Mouse (Mus musculus): ENCODE measurements around the gene Zfp827. TPM values are rescaled to one million over a fixed set of nuclear protein-coding genes. Genes with fewer than 3 reads are reported as not detected.

Zfp827 gene
- polyA plus RNA-seq, 1 experiment from 2014 or later, result 13.0 TPM

DNA sequence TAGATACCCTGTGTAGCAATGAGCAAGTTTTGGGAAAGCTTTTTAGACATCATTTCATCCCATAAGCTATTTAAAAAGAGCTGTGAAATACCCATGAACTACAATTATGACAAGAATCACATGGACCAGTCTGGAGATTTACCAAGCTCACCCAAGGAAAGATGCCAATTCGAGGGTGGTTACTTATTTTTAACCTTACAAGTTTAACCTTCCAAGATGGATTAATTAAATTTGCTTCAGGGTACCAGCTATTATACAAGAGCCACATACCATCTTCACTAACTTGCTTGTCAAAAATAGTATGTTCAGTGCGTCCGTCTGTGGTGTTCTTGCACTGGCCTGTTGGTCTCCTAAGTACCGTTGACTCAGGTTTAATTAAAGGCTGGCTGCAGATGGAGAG is 123.4 kb downstream of the Zfp827 start:
- Histone ChIP-seq H3K27me3 (no peaks in the 10 kb centered on the region), H3K4me3 (no peak overlapping the region), H3K4me1 (no peaks in the 10 kb centered on the region), H3K4me2 (replicated peaks) (no peak overlapping the region), H3K27ac (replicated peaks) (no peak overlapping the region), H3K9me3 (no peaks in the 10 kb centered on the region), H3K36me3 (peaks cover 40% of the 10 kb centered on the region), H3K9ac (replicated peaks) (no peak overlapping the region)
- 89% methylated on average over 4 of the region's 4 CpGs for WGBS
- no peak for ATAC-seq (ENCODE audit: low FRiP score, low read depth)

DNA sequence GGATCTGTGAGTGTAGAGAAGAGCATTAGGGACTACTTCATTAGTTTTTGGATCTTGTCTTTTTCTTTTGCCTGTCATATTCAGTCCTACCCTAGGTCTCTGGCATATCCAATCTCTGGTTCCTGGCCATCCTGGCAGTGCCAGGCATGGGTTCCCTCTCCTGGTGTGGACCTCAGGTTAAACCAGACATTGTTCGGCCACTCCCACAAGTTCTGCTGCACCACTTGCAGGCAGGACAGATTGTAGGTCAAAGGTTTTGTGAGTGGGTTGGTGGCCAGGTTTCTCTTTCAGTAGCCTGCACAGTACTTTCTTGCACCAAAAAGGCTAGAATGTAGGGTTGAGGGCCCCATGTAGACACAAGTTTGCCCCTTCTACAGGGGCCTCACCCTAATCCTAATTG is 125.0 kb downstream of the Zfp827 start:
- no peak overlapping the region for H3K9ac ChIP-seq (replicated peaks)
- H3K27me3 ChIP-seq, result no peaks in the 10 kb centered on the region
- no peaks in the 10 kb centered on the region for H3K4me1 ChIP-seq
- no peak overlapping the region for H3K27ac ChIP-seq (replicated peaks)
- H3K36me3 ChIP-seq, result peaks cover 37% of the 10 kb centered on the region
- H3K4me2 ChIP-seq (replicated peaks), result no peak overlapping the region
- no peaks in the 10 kb centered on the region for H3K9me3 ChIP-seq
- ATAC-seq (ENCODE audit: low FRiP score, low read depth), result no peak
- WGBS, result 100% methylated on average over 1 of the region's 1 CpGs
- H3K4me3 ChIP-seq, result no peak overlapping the region

DNA sequence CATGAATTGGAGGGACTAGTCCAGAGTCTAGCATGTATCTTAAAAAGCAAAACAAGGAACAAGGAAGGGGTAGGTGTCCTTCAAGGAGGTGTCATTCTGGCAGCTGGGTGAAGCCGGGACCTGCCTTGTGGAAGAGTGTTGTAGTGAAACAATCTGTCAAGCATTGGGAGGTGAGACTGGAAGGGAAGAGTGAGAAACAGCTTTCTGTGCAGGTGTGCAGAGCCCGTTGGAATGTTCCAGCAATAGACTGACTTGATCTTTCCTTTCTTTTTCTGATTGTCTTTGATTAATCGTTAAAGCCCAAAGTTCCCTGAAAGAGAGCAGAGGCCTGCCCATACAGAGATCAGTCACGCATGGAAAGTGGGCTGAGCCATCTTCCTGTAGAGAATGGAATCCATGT is 125.4 kb downstream of the Zfp827 start:
- no peaks in the 10 kb centered on the region for H3K27me3 ChIP-seq
- H3K4me3 ChIP-seq, result no peak overlapping the region
- H3K27ac ChIP-seq (replicated peaks), result no peak overlapping the region
- no peak overlapping the region for H3K4me2 ChIP-seq (replicated peaks)
- no peaks in the 10 kb centered on the region for H3K9me3 ChIP-seq
- ATAC-seq (ENCODE audit: low FRiP score, low read depth), result no peak
- no peak overlapping the region for H3K9ac ChIP-seq (replicated peaks)
- H3K36me3 ChIP-seq, result peaks cover 37% of the 10 kb centered on the region
- WGBS, result 94% methylated on average over 4 of the region's 4 CpGs
- no peaks in the 10 kb centered on the region for H3K4me1 ChIP-seq

DNA sequence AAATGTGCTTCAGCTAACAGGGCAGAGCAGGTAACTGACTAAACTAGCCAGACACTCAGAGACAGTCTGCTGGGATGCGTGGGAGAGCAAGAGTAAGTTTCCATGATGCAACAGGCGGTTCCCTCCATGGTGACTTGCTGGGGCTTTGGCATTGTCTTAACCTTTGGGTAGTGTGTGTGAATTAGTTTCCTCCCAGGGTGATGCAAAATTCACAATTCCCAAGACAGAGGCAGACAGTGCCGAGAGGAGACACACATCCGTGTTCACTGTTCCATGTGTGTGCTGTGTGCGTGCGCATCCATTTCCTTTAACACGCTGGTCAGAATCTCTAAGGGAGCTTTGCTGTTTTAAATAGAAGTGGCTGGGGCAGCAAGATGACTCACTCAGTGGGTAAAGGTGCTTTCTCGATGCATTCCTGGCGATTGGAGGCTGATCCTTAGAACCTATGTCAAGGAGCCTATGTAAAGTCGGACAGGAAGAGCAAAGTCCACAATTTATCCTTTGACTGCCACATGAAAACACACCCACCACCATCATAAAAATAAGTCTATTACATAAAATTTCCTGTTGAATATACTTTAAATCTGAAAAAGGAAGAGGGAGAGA is 127.4 kb downstream of the Zfp827 start:
- H3K4me3 ChIP-seq, result no peak overlapping the region
- ATAC-seq (ENCODE audit: low FRiP score, low read depth), result no peak
- no peak overlapping the region for H3K4me2 ChIP-seq (replicated peaks)
- H3K9ac ChIP-seq (replicated peaks), result no peak overlapping the region
- no peak overlapping the region for H3K27ac ChIP-seq (replicated peaks)
- H3K4me1 ChIP-seq, result no peaks in the 10 kb centered on the region
- H3K27me3 ChIP-seq, result no peaks in the 10 kb centered on the region
- peaks cover 39% of the 10 kb centered on the region for H3K36me3 ChIP-seq
- no peaks in the 10 kb centered on the region for H3K9me3 ChIP-seq
- 90% methylated on average over 10 of the region's 10 CpGs for WGBS

GRCm38 (mm10) chr8:79157366-79157765 is 129.1 kb downstream of the Zfp827 start:
- peaks cover 45% of the 10 kb centered on the region for H3K36me3 ChIP-seq
- no peak for ATAC-seq (ENCODE audit: low FRiP score, low read depth)

GRCm38 (mm10) chr8:79158357-79158756 is 130.1 kb downstream of the Zfp827 start:
- Histone ChIP-seq H3K4me1 (no peaks in the 10 kb centered on the region), H3K27me3 (no peaks in the 10 kb centered on the region), H3K4me3 (no peak overlapping the region), H3K4me2 (replicated peaks) (no peak overlapping the region), H3K36me3 (peaks cover 35% of the 10 kb centered on the region), H3K9ac (replicated peaks) (no peak overlapping the region), H3K27ac (replicated peaks) (no peak overlapping the region), H3K9me3 (no peaks in the 10 kb centered on the region)
- no peak for ATAC-seq (ENCODE audit: low FRiP score, low read depth)
- WGBS, result 37% methylated on average over 2 of the region's 2 CpGs

More at GRCm38 (mm10) chr8:79157366-79157765, 129.1 kb downstream of the Zfp827 start:
- Histone ChIP-seq H3K27me3 (no peaks in the 10 kb centered on the region), H3K4me3 (no peak overlapping the region), H3K9ac (replicated peaks) (no peak overlapping the region), H3K4me1 (no peaks in the 10 kb centered on the region), H3K9me3 (no peaks in the 10 kb centered on the region), H3K27ac (replicated peaks) (no peak overlapping the region), H3K4me2 (replicated peaks) (no peak overlapping the region)
- 70% methylated on average over 4 of the region's 4 CpGs for WGBS

DNA sequence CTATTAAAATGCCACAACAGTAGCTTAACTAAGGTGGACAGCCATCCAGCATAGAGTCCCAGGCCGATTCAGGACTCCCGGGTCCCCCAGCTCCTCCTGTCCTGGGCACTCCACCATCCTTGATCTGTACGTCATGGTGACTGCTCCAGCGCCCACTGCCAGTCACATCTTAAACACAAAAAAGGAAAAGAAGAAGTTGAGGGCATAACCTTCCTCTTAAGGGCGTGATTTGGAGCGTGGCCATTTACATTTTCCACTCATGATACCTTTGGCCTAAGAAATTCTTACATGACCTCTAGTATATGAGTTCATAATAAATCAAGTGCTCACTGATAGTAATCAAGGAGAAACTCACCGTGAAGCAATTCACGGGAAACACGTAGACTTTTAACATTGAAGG is 131.2 kb downstream of the Zfp827 start:
- H3K36me3 ChIP-seq, result peaks cover 35% of the 10 kb centered on the region
- no peak overlapping the region for H3K4me3 ChIP-seq
- peaks cover 8% of the 10 kb centered on the region for H3K4me1 ChIP-seq
- no peaks in the 10 kb centered on the region for H3K9me3 ChIP-seq
- H3K4me2 ChIP-seq (replicated peaks), result no peak overlapping the region
- 96% methylated on average over 9 of the region's 9 CpGs for WGBS
- no peak for ATAC-seq (ENCODE audit: low FRiP score, low read depth)
- H3K27me3 ChIP-seq, result no peaks in the 10 kb centered on the region
- H3K9ac ChIP-seq (replicated peaks), result no peak overlapping the region
- no peak overlapping the region for H3K27ac ChIP-seq (replicated peaks)

DNA sequence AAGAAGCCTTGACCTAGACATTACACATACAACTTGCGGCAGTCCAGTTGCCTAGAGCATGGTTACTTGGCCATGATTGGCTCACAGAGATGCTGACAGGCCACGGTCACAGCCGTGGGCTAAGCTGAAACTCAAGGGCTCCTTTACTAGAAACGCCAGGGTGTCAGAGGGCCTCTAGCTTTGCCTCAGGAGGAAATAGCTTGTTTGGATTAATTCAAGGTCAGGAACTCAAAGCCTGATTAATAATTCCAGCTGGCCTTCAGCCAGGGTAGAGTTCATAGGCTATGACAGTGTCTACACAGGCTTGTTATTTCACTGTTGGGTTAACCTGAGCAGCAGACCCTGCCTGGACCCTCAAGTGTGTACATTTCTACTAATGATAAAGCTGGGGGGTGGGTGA is 132.1 kb downstream of the Zfp827 start:
- Histone ChIP-seq H3K9me3 (no peaks in the 10 kb centered on the region), H3K4me1 (peaks cover 8% of the 10 kb centered on the region), H3K9ac (replicated peaks) (no peak overlapping the region), H3K36me3 (peaks cover 28% of the 10 kb centered on the region), H3K27me3 (no peaks in the 10 kb centered on the region), H3K4me2 (replicated peaks) (no peak overlapping the region), H3K4me3 (no peak overlapping the region), H3K27ac (replicated peaks) (no peak overlapping the region)
- ATAC-seq (ENCODE audit: low FRiP score, low read depth), result no peak
- WGBS, result 78% methylated on average over 4 of the region's 4 CpGs

DNA sequence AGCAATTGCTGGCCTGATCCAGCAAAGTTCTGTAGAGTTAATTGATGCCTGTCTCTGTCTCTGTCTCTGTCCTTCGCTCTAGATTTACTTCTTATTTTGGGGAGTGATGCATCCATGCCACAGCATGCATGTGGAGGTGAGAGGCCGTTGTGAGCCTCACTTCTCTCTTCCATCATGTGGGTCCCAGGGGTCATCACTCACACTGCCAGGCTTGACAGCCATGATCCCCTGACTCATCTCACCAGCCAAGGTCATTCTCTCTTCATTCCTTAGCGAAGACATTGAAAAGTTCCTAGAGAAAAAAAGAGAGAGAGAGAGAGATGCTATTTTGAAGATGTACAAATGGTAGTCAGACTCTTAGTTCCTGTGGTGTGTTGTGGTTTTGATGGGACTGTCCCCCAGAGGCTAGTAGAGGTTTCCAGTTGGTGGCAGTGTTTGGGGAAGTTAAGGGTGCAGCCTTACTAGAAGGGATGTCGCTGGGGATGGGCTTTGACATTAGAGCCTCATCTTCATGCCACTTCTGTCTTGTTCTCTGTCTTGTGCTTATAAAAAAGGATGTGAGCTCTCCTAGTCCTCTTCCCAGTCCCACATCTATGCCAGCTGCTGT is 133.0 kb downstream of the Zfp827 start:
- no peak for ATAC-seq (ENCODE audit: low FRiP score, low read depth)
- Histone ChIP-seq H3K4me1 (peaks cover 8% of the 10 kb centered on the region), H3K4me3 (no peak overlapping the region), H3K27ac (replicated peaks) (no peak overlapping the region), H3K27me3 (no peaks in the 10 kb centered on the region), H3K4me2 (replicated peaks) (no peak overlapping the region), H3K36me3 (peaks cover 32% of the 10 kb centered on the region; the same call in 1 of the 2 replicates), H3K9me3 (no peaks in the 10 kb centered on the region), H3K9ac (replicated peaks) (no peak overlapping the region)
- 93% methylated on average over 4 of the region's 4 CpGs for WGBS

DNA sequence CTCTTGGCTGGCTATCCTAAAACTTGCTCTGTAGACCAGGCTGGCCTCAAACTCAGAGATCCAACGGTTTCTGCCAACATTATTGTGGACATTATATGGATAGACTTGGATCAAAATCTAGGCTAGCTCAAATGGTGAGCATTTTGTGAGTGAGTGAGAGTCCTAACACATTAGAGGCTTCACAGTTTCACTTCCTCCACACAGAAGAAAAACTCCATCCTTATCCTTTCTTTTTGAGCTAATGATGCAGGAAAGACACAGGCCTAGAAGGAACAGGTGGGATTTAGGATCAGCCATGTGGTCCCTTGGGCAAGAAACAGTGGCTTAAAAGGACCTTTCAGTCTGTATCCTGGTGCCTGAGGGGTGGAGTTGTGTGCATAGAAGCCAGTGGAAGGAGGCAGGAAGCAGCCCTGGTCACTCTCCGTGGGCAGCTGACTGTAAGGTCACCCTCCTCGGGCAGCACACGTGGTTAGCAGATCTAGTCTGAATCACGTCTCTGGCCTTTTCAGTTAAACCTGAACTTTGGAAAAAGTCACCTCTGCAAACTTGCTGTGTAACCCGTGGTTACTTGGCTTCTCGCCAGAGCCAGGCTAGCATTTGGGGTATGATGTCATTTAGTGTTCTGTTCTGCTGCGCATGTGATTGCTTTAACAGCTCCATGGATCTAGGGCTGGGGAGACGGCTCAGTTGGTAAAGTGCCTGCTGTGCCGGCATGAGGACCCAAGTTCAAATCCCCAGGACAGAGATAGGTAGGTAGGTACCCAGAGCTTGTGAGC is 134.5 kb downstream of the Zfp827 start:
- no peaks in the 10 kb centered on the region for H3K9me3 ChIP-seq
- WGBS, result 77% methylated on average over 10 of the region's 10 CpGs
- no peak overlapping the region for H3K27ac ChIP-seq (replicated peaks)
- peaks cover 30% of the 10 kb centered on the region; the same call in 1 of the 2 replicates for H3K36me3 ChIP-seq
- no peak overlapping the region for H3K4me3 ChIP-seq
- no peaks in the 10 kb centered on the region for H3K27me3 ChIP-seq
- H3K4me2 ChIP-seq (replicated peaks), result no peak overlapping the region
- peaks cover 8% of the 10 kb centered on the region for H3K4me1 ChIP-seq
- ATAC-seq (ENCODE audit: low FRiP score, low read depth), result no peak
- H3K9ac ChIP-seq (replicated peaks), result no peak overlapping the region

- no peak overlapping the region for H3K9ac ChIP-seq (replicated peaks)
- H3K4me1 ChIP-seq, result peaks cover 8% of the 10 kb centered on the region
- no peak for ATAC-seq (ENCODE audit: low FRiP score, low read depth)
- 50% methylated on average over 1 of the region's 1 CpGs for WGBS
- peaks cover 24% of the 10 kb centered on the region; the same call in 1 of the 2 replicates for H3K36me3 ChIP-seq
- H3K4me2 ChIP-seq (replicated peaks), result no peak overlapping the region
- no peaks in the 10 kb centered on the region for H3K9me3 ChIP-seq
- H3K27me3 ChIP-seq, result no peaks in the 10 kb centered on the region
- H3K27ac ChIP-seq (replicated peaks), result no peak overlapping the region
- H3K4me3 ChIP-seq, result no peak overlapping the region
Observed at GRCm38 (mm10) chr8:79164336-79164735, 136.1 kb downstream of the Zfp827 start.

DNA sequence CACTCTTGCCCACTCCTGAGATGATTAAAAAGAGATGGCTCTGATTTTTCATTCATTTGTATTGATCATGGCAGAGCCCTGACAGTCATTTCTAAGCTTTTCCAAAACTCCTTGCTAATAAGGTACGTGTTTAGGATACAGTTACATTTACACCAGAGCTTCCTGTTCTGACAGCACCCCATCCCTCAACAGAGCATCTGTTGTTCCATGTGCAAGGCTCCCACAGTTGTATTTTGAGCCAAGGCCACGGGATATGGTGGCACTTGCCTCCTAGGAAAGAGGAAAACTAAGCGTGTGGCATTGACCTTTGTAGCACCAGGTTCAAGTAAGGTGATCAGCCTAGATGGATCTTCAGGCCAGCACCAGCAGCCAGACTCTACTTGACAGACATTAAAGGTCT is 137.0 kb downstream of the Zfp827 start:
- no peak overlapping the region for H3K27ac ChIP-seq (replicated peaks)
- peaks cover 22% of the 10 kb centered on the region; the same call in 1 of the 2 replicates for H3K36me3 ChIP-seq
- H3K9me3 ChIP-seq, result no peaks in the 10 kb centered on the region
- no peaks in the 10 kb centered on the region for H3K27me3 ChIP-seq
- ATAC-seq (ENCODE audit: low FRiP score, low read depth), result no peak
- WGBS, result 91% methylated on average over 3 of the region's 3 CpGs
- H3K4me2 ChIP-seq (replicated peaks), result no peak overlapping the region
- H3K9ac ChIP-seq (replicated peaks), result no peak overlapping the region
- peaks cover 8% of the 10 kb centered on the region for H3K4me1 ChIP-seq
- H3K4me3 ChIP-seq, result no peak overlapping the region
